Mouse (Mus musculus) hindbrain, embryonic 13.5 days (tissue): Measurements from ENCODE around the gene Axin2. TPM values are rescaled to one million over a fixed set of nuclear protein-coding genes. Genes with fewer than 3 reads are reported as not detected.

Experiments
- ATAC-seq: fragments of 200-750 bp; cut with Nextera tagmentation; 2 replicates; pipeline ENCODE4 v1.8.0; 2017; ENCODE audit warnings: moderate TSS enrichment; ENCODE audit not compliant: low FRiP score
- H3K27ac ChIP-seq: fragments of 300-500 bp; sonication (generic); 2 replicates; pipeline ENCODE4 v1.5.1; 2015; ENCODE audit warnings: inconsistent platforms, mild to moderate bottlenecking, moderate library complexity
- H3K27me3 ChIP-seq: fragments of 300-500 bp; sonication (generic); 2 replicates; pipeline ENCODE4 v1.6.1; 2015; ENCODE audit warnings: mild to moderate bottlenecking, inconsistent platforms
- H3K36me3 ChIP-seq: fragments of 300-500 bp; sonication (generic); 2 replicates; pipeline ENCODE4 v1.6.1; 2015; ENCODE audit warnings: mild to moderate bottlenecking, inconsistent platforms
- H3K4me1 ChIP-seq: fragments of 300-500 bp; sonication (generic); replicated peaks from 2 replicates; pipeline ENCODE4 v1.6.1; 2015; ENCODE audit warnings: inconsistent platforms
- H3K4me2 ChIP-seq: fragments of 300-500 bp; sonication (generic); 2 replicates; pipeline ENCODE4 v1.6.1; 2015; ENCODE audit warnings: inconsistent platforms, mild to moderate bottlenecking, moderate library complexity
- H3K4me3 ChIP-seq: fragments of 300-500 bp; sonication (generic); 2 replicates; pipeline ENCODE4 v1.5.1; 2015; ENCODE audit warnings: mild to moderate bottlenecking, inconsistent platforms
- H3K9ac ChIP-seq: fragments of 300-500 bp; sonication (generic); 2 replicates; pipeline ENCODE4 v1.6.1; 2015; ENCODE audit warnings: mild to moderate bottlenecking, inconsistent platforms
- H3K9me3 ChIP-seq: fragments of 300-500 bp; sonication (generic); 2 replicates; pipeline ENCODE4 v1.6.1; 2016; ENCODE audit warnings: inconsistent platforms
- WGBS: fragments of 180-500 bp; shearing (Covaris S2); methylation state at CpG from one replicate; pipeline ENCODE4 v1.1.7; 2015; 5-methylcytosine and 5-hydroxymethylcytosine counted together
- polyA plus RNA-seq: library from polyadenylated mRNA; unstranded; fragments of >200 nt; fragmentation: Nextera tagmentation; extraction: Ambion mirVana; gene quantifications from 2 replicates; pipeline ENCODE4 v1.2.1, GENCODE M21; 2015

Axin2 gene
- polyA plus RNA-seq, 1 experiment from 2014 or later, result 13.8 TPM

- WGBS, result 87% methylated on average over 4 of the region's 4 CpGs
- Histone ChIP-seq H3K27me3 (no peaks in the 10 kb centered on the region), H3K27ac (no peak overlapping the region), H3K9ac (no peak overlapping the region), H3K9me3 (no peaks in the 10 kb centered on the region), H3K36me3 (no peaks in the 10 kb centered on the region), H3K4me3 (no peak overlapping the region), H3K4me2 (no peak overlapping the region), H3K4me1 (peaks cover 13% of the 10 kb centered on the region)
- no peak for ATAC-seq
These were observed 67.6 kb downstream of the Axin2 start for GRCm38 (mm10) chr11:108987705-108988104.

DNA sequence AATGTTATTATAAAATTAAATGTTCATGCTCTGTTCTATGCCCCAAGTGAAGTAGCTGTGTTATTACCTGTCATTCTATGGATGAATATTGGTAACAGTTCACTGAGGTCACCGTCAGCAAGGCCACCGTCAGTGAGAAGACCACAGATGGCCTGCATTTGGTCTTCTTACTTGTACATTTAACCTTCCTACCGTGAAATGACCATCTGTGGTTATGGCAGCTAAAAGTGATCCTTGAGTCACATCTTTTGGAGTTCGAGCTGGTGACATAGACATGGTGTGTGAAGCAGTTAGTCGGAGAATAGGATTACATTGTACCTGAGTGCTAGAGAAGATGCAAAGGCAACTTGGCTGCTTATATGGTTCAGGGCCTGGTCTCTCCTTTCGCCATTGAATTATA is 68.1 kb downstream of the Axin2 start:
- H3K4me3 ChIP-seq, result no peak overlapping the region
- no peaks in the 10 kb centered on the region for H3K27me3 ChIP-seq
- WGBS, result 91% methylated on average over 6 of the region's 6 CpGs
- H3K9me3 ChIP-seq, result no peaks in the 10 kb centered on the region
- peaks cover 13% of the 10 kb centered on the region for H3K4me1 ChIP-seq
- H3K27ac ChIP-seq, result no peak overlapping the region
- ATAC-seq, result no peak
- no peak overlapping the region for H3K9ac ChIP-seq
- H3K4me2 ChIP-seq, result no peak overlapping the region
- no peaks in the 10 kb centered on the region for H3K36me3 ChIP-seq

DNA sequence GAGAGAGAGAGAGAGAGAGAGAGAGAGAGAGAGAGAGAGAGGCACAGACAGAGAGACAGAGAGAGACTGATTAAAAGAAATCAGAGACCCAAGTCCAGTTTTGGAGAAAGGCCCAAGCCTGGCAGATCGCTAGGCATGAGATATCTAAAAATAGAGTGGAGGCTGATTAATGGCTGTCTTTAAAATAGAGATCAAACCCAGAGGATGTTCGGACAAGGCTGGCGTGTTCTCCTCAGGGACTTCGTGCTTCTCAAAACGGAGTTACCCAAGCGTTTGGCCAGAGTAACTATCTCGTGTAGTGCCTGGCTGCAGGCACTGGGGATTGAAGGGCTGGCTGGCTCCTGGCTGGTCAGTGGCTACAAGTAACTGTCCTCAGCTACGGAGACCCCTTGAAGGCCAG is 69.8 kb downstream of the Axin2 start:
- Histone ChIP-seq H3K4me3 (no peak overlapping the region), H3K9me3 (no peaks in the 10 kb centered on the region), H3K27me3 (no peaks in the 10 kb centered on the region), H3K4me1 (peaks cover 7% of the 10 kb centered on the region; the same call in 1 of the 2 replicates), H3K9ac (no peak overlapping the region), H3K36me3 (no peaks in the 10 kb centered on the region), H3K27ac (no peak overlapping the region), H3K4me2 (no peak overlapping the region)
- no peak for ATAC-seq
- 75% methylated on average over 8 of the region's 8 CpGs for WGBS

DNA sequence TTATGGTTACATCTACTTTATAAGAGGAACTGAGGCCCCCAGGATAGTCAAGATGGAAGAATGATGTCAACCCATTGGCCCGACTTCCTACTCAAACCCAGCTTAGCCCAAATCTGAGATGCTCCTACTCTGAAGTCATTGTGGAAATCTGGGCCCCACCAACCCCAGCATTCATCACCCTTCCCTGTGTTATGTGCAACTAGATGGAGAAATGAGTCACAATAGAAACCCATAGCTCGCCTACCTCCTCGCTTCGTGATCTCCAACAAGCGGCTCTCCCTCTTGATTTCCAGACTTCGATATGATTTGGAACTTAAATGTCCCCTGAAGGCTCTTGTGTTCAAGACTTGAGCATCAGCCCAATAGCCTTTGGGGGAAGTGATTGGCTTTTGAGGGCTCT is 73.3 kb downstream of the Axin2 start:
- Histone ChIP-seq H3K4me1 (no peaks in the 10 kb centered on the region), H3K36me3 (no peaks in the 10 kb centered on the region), H3K4me2 (no peak overlapping the region), H3K27ac (no peak overlapping the region), H3K4me3 (no peak overlapping the region), H3K9me3 (no peaks in the 10 kb centered on the region), H3K27me3 (no peaks in the 10 kb centered on the region), H3K9ac (no peak overlapping the region)
- no peak for ATAC-seq
- 99% methylated on average over 6 of the region's 6 CpGs for WGBS

DNA sequence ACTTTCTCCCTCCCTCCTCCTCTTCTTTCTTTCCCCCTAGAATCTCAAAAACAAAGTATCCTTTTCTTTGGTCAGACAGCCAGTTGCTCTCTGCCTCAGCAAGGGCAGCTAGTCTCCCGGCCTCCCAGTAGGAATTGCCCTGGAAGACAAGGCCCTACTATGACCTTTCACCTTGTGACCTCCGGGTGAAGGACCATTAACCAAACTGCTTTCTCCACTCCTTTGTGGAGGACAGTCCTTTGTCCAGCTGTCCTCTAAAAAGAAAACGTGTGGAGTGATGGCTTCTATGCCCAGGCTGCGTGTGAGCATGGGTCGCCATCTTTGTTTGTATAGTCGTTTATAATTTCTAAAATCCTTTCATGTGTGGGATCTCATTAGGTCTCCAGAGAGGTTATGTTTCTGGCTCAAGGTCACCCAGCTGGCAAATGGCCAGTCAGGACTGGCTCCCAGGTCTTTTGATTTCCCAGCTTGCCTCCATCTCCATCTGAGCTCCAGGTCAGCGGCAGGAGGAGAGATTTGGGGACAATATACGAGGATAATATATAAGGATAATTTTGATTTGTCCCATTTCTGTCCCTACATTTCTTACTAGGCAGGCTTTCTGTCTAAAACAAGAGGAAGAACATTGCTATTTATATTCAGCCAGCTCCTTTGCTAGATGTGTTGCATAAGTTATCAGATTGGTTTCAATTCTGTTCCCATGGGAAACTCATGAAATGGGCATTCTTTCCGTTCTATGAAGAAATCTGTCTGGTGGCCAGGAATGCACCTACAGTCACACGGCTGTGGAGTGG is 75.2 kb downstream of the Axin2 start:
- no peaks in the 10 kb centered on the region for H3K36me3 ChIP-seq
- 17% methylated on average over 10 of the region's 10 CpGs for WGBS

DNA sequence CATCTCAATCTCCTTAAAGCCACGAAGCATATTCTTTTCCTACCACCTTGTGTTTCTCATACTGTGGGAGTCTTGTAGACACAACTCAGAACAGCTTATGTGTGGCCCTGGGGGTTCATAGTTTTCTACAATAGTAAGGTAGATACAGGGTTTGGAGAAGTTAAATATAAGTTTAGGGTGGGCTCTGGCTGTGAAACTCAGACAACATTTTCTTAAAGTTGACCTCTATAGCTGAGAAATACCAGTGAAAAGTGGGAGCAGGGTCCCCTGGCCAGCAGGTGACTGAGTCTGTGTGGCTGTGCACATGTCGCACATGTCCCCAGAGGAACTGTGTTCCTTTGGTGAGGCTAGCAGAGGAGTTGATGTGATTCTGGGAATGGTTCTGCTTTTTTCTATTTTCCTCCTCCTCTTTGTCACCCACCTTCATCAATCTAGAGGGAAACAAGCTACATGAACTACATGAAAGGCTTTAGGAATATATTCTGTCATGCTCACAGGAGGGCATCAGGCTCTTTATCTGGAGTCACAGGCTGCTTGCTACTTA is 75.9 kb downstream of the Axin2 start:
- H3K4me1 ChIP-seq, result no peaks in the 10 kb centered on the region
- no peak overlapping the region for H3K9ac ChIP-seq
- no peak for ATAC-seq
- 61% methylated on average over 2 of the region's 2 CpGs for WGBS
- no peak overlapping the region for H3K4me3 ChIP-seq
- no peaks in the 10 kb centered on the region for H3K27me3 ChIP-seq
- no peak overlapping the region for H3K4me2 ChIP-seq
- peaks cover 15% of the 10 kb centered on the region for H3K9me3 ChIP-seq
- H3K36me3 ChIP-seq, result no peaks in the 10 kb centered on the region
- no peak overlapping the region for H3K27ac ChIP-seq

More for the DNA sequence above, 75.2 kb downstream of the Axin2 start:
- Histone ChIP-seq H3K4me2 (no peak overlapping the region), H3K4me3 (no peak overlapping the region), H3K9me3 (peaks cover 8% of the 10 kb centered on the region), H3K4me1 (no peaks in the 10 kb centered on the region), H3K9ac (no peak overlapping the region), H3K27ac (no peak overlapping the region), H3K27me3 (no peaks in the 10 kb centered on the region)
- ATAC-seq, result no peak

DNA sequence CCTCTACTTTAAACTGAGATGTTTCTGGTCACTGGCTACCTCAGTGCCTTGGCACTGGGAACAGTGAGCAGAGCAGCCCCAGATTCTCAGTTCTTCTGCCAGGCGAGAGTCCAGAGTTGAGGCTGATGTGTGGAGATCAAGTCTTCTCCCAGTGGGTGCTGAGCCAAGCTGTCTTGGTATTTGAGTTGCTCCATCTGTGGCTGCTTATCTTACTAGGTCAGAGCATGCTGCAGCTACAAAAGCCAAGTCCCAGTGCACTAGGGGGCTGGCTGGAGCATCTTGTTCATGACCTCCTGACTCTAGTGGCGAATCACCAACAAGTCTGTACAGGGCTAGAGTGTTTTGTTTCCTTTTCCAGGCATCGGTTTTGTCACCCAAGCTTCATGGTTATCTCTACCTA is 77.7 kb downstream of the Axin2 start:
- no peak overlapping the region for H3K4me2 ChIP-seq
- H3K27ac ChIP-seq, result no peak overlapping the region
- H3K4me3 ChIP-seq, result no peak overlapping the region
- no peaks in the 10 kb centered on the region for H3K27me3 ChIP-seq
- no peak overlapping the region for H3K9ac ChIP-seq
- peaks cover 17% of the 10 kb centered on the region for H3K9me3 ChIP-seq
- H3K36me3 ChIP-seq, result no peaks in the 10 kb centered on the region
- no peaks in the 10 kb centered on the region for H3K4me1 ChIP-seq
- WGBS, result 91% methylated on average over 3 of the region's 3 CpGs
- no peak for ATAC-seq

Other genes with a start within 250 kb of the Axin2 start
- gene E030025P04Rik, start 224.0 kb downstream of the Axin2 start, polyA plus RNA-seq, result not detected in 2 replicates